Mouse (Mus musculus) hindbrain, postnatal 0 days (tissue): ENCODE measurements around the gene Tnks1bp1. TPM values are rescaled to one million over a fixed set of nuclear protein-coding genes. Genes with fewer than 3 reads are reported as not detected.

Experiments
- ATAC-seq: fragments of 200-750 bp; cut with Nextera tagmentation; 2 replicates; pipeline ENCODE4 v1.8.0; 2017; ENCODE audit warnings: mild to moderate bottlenecking, moderate TSS enrichment, moderate library complexity
- DNase-seq: peaks from one replicate; pipeline ENCODE4 v3.0.0-alpha.2; 2015; ENCODE audit warnings: low spot score
- H3K27ac ChIP-seq: fragments of 300-500 bp; sonication (generic); 2 replicates; pipeline ENCODE4 v1.5.1; 2014; ENCODE audit warnings: mild to moderate bottlenecking
- H3K27me3 ChIP-seq: fragments of 300-500 bp; sonication (generic); 2 replicates; pipeline ENCODE4 v1.6.1; 2014; ENCODE audit warnings: low read length, mixed read lengths; ENCODE audit not compliant: insufficient read depth
- H3K36me3 ChIP-seq: fragments of 300-500 bp; sonication (generic); 2 replicates; pipeline ENCODE4 v1.6.1; 2014; ENCODE audit warnings: low read length, mixed read lengths; ENCODE audit not compliant: insufficient read depth
- H3K4me1 ChIP-seq: fragments of 300-500 bp; sonication (generic); 2 replicates; pipeline ENCODE4 v1.6.1; 2014; ENCODE audit warnings: antibody characterized with exemption, low read length, mixed read lengths; ENCODE audit not compliant: insufficient read depth
- H3K4me2 ChIP-seq: fragments of 300-500 bp; sonication (generic); 2 replicates; pipeline ENCODE4 v1.6.1; 2014; ENCODE audit warnings: low read depth, mild to moderate bottlenecking, low read length, moderate library complexity, mixed read lengths
- H3K4me3 ChIP-seq: fragments of 300-500 bp; sonication (generic); 2 replicates; pipeline ENCODE4 v1.5.1; 2014; ENCODE audit warnings: low read length
- H3K9ac ChIP-seq: fragments of 300-500 bp; sonication (generic); replicated peaks from 2 replicates; pipeline ENCODE4 v1.6.1; 2014; ENCODE audit warnings: mild to moderate bottlenecking, low read length, moderate library complexity, mixed read lengths
- H3K9me3 ChIP-seq: fragments of 300-500 bp; sonication (generic); 2 replicates; pipeline ENCODE4 v1.6.1; 2016; ENCODE audit warnings: low read length, mixed read lengths
- CTCF ChIP-seq: IDR thresholded peaks from 2 replicates; pipeline ENCODE4 v1.5.1; 2016; ENCODE audit warnings: antibody characterized with exemption, control low read depth, low read depth
- WGBS: fragments of 180-500 bp; shearing (Covaris S2); extraction: QIAGEN DNeasy Blood & Tissue Kit; methylation state at CpG from one replicate; pipeline ENCODE4 v1.1.7; 2014; 5-methylcytosine and 5-hydroxymethylcytosine counted together
- polyA plus RNA-seq: library from polyadenylated mRNA; unstranded; fragments of >200 nt; fragmentation: Nextera tagmentation; extraction: Ambion mirVana; gene quantifications from 2 replicates; pipeline ENCODE4 v1.2.1, GENCODE M21; 2015
- total RNA-seq: library from RNA; depleted of rRNA; stranded (reverse); fragments of >200 nt; gene quantifications from 2 replicates; pipeline ENCODE4 v1.2.3, GENCODE M21; 2014

Tnks1bp1 gene
- total and polyA plus RNA-seq, 2 experiments from 2014 or later: 17.4 to 70.0 TPM

- no peak for ATAC-seq
- no peak for TF ChIP-seq CTCF
These were observed 20.5 kb upstream of the Tnks1bp1 start for GRCm38 (mm10) chr2:85027281-85027680.

GRCm38 (mm10) chr2:85029897-85030296 is 17.9 kb upstream of the Tnks1bp1 start:
- Histone ChIP-seq H3K27me3 (no peaks in the 10 kb centered on the region), H3K36me3 (no peaks in the 10 kb centered on the region), H3K27ac (no peak overlapping the region), H3K4me3 (no peak overlapping the region), H3K9me3 (no peaks in the 10 kb centered on the region), H3K9ac (no peak overlapping the region), H3K4me1 (no peaks in the 10 kb centered on the region), H3K4me2 (no peak overlapping the region)
- no peak for ATAC-seq
- WGBS: 57% methylated on average over 6 of the region's 6 CpGs
- DNase-seq: no peak
- TF ChIP-seq CTCF: no peak

More at GRCm38 (mm10) chr2:85027281-85027680, 20.5 kb upstream of the Tnks1bp1 start:
- H3K9me3 ChIP-seq: no peaks in the 10 kb centered on the region
- no peaks in the 10 kb centered on the region for H3K27me3 ChIP-seq
- H3K4me2 ChIP-seq: no peak overlapping the region
- whole genome bisulfite sequencing: 66% methylated on average over 5 of the region's 5 CpGs
- no peak overlapping the region for H3K9ac ChIP-seq
- no peak for DNase-seq
- H3K4me3 ChIP-seq: no peak overlapping the region
- no peak overlapping the region for H3K27ac ChIP-seq
- H3K4me1 ChIP-seq: no peaks in the 10 kb centered on the region
- H3K36me3 ChIP-seq: no peaks in the 10 kb centered on the region

- no peak for ATAC-seq
- no peaks in the 10 kb centered on the region for H3K36me3 ChIP-seq
- 59% methylated on average over 6 of the region's 6 CpGs for WGBS
- H3K27me3 ChIP-seq: no peaks in the 10 kb centered on the region
- no peak for DNase-seq
- no peaks in the 10 kb centered on the region for H3K4me1 ChIP-seq
- no peak overlapping the region for H3K4me3 ChIP-seq
- no peak for TF ChIP-seq CTCF
- H3K9me3 ChIP-seq: no peaks in the 10 kb centered on the region
- no peak overlapping the region for H3K4me2 ChIP-seq
- H3K9ac ChIP-seq: no peak overlapping the region
- H3K27ac ChIP-seq: no peak overlapping the region
These were observed 16.8 kb upstream of the Tnks1bp1 start for GRCm38 (mm10) chr2:85030989-85031388.

GRCm38 (mm10) chr2:85033121-85033520 is 14.7 kb upstream of the Tnks1bp1 start:
- ATAC-seq: no peak
- WGBS: 82% methylated on average over 2 of the region's 2 CpGs
- Histone ChIP-seq H3K36me3 (no peaks in the 10 kb centered on the region), H3K4me2 (no peak overlapping the region), H3K9me3 (no peaks in the 10 kb centered on the region), H3K4me3 (no peak overlapping the region), H3K4me1 (peaks cover 5% of the 10 kb centered on the region), H3K9ac (no peak overlapping the region), H3K27ac (no peak overlapping the region), H3K27me3 (no peaks in the 10 kb centered on the region)
- DNase-seq: no peak
- TF ChIP-seq CTCF: no peak

- 79% methylated on average over 7 of the region's 7 CpGs for WGBS
- no peak for ATAC-seq
- no peaks in the 10 kb centered on the region for H3K36me3 ChIP-seq
These were observed 13.7 kb upstream of the Tnks1bp1 start for GRCm38 (mm10) chr2:85034169-85034568.

GRCm38 (mm10) chr2:85036507-85037046 is 11.2 kb upstream of the Tnks1bp1 start:
- 12% methylated on average over 11 of the region's 11 CpGs for WGBS
- peaks cover 24% of the 10 kb centered on the region for H3K36me3 ChIP-seq
- H3K4me2 ChIP-seq: peak overlapping the region; percentile 85
- peak overlapping the region; percentile 67 for H3K4me3 ChIP-seq
- H3K27ac ChIP-seq: peak overlapping the region; percentile 78
- no peaks in the 10 kb centered on the region for H3K27me3 ChIP-seq
- TF ChIP-seq CTCF: no peak
- peak overlapping the region; percentile 83 for H3K9ac ChIP-seq
- peaks cover 7% of the 10 kb centered on the region for H3K4me1 ChIP-seq
- no peaks in the 10 kb centered on the region for H3K9me3 ChIP-seq
- ATAC-seq: peak; percentile 44
- peak; percentile 4 for DNase-seq

More at GRCm38 (mm10) chr2:85034169-85034568, 13.7 kb upstream of the Tnks1bp1 start:
- no peak for DNase-seq
- Histone ChIP-seq H3K27me3 (no peaks in the 10 kb centered on the region), H3K4me1 (peaks cover 7% of the 10 kb centered on the region), H3K4me2 (no peak overlapping the region), H3K9me3 (no peaks in the 10 kb centered on the region), H3K4me3 (no peak overlapping the region), H3K9ac (no peak overlapping the region), H3K27ac (no peak overlapping the region)
- TF ChIP-seq CTCF: no peak
